ENCODE assay signal across 27 mouse cellular contexts in genomic region chr5:104024762-104025161, GRCm38 (mm10). TPM values are rescaled to one million over a fixed set of nuclear protein-coding genes. Genes with fewer than 3 reads are reported as not detected.
DNase-seq lines count a peak whose midpoint lies in the region; ATAC-seq and TF ChIP-seq lines count a peak whose summit lies in the region.
"Had no signal": no experiment of that assay in that cellular context is flagged by ENCODE, and none has a peak within 500 bp of the region (broad histone marks: within the 10 kb centered on the region; RNA-seq: fewer than 3 reads in every experiment).

No protein-coding gene starts in this region.

- no peak overlapping the region; the same call in 1 of the 2 replicates for H3K4me3 ChIP-seq in gastrocnemius, adult 2 months
- no peak overlapping the region for H3K4me3 ChIP-seq in heart, embryonic 15.5 days
- no peak overlapping the region for H3K4me3 ChIP-seq in heart, postnatal 0 days (ENCODE audit: low read depth, low read length)
- H3K4me3 ChIP-seq in liver, postnatal 0 days (ENCODE audit: low read depth, low read length) = no peak overlapping the region
- H3K4me3 ChIP-seq in lung, adult 2 months (replicated peaks; ENCODE audit: extremely low read depth, low read depth, low read length) = no peak overlapping the region
- H3K4me3 ChIP-seq: forebrain, embryonic 13.5 days; hindbrain, embryonic 13.5 days; limb, embryonic 12.5 days; lung, embryonic 15.5 days had no signal

- DNase-seq in gastrocnemius, adult 2 months = no peak
- no peak for DNase-seq in gastrocnemius, postnatal 4 days (ENCODE audit: low spot score in 2 of 2)
- DNase-seq in heart, postnatal 14 days = no peak
- no peak for DNase-seq in heart, postnatal 0 days (ENCODE audit: low spot score)
- no peak for DNase-seq in liver, postnatal 0 days
- no peak for DNase-seq in lung, adult 2 months
- no peak for DNase-seq in kidney, postnatal 14 days
- DNase-seq: cerebellum, adult 9-10 months; embryo, embryonic 11 days; gastrocnemius, postnatal 25 days; kidney, postnatal 10 days; midbrain, embryonic 14.5 days; retina, postnatal 1 day; thymus, adult 18-20 months had no signal

- peak overlapping the region; percentile 5; the same call in 1 of the 2 replicates for H3K27ac ChIP-seq in gastrocnemius, adult 2 months
- H3K27ac ChIP-seq in heart, embryonic 15.5 days = no peak overlapping the region
- no peak overlapping the region; the same call in 1 of the 2 replicates for H3K27ac ChIP-seq in heart, postnatal 0 days (ENCODE audit: low read depth)
- H3K27ac ChIP-seq in liver, postnatal 0 days (ENCODE audit: low read depth) = no peak overlapping the region
- H3K27ac ChIP-seq: forebrain, embryonic 13.5 days; hindbrain, embryonic 13.5 days; limb, embryonic 12.5 days; lung, embryonic 15.5 days had no signal

- no peaks in the 10 kb centered on the region for H3K27me3 ChIP-seq in heart, embryonic 15.5 days
- H3K27me3 ChIP-seq in heart, postnatal 0 days (ENCODE audit: control insufficient read depth, insufficient read depth, low read length) = no peaks in the 10 kb centered on the region
- no peaks in the 10 kb centered on the region for H3K27me3 ChIP-seq in liver, postnatal 0 days (ENCODE audit: insufficient read depth, low read length)
- H3K27me3 ChIP-seq: lung, embryonic 15.5 days had no signal

- no peaks in the 10 kb centered on the region for H3K36me3 ChIP-seq in heart, embryonic 15.5 days
- no peaks in the 10 kb centered on the region for H3K36me3 ChIP-seq in heart, postnatal 0 days (replicated peaks; ENCODE audit: control insufficient read depth, insufficient read depth, low read length)
- no peaks in the 10 kb centered on the region for H3K36me3 ChIP-seq in liver, postnatal 0 days (replicated peaks; ENCODE audit: insufficient read depth, low read length)
- H3K36me3 ChIP-seq: hindbrain, embryonic 13.5 days; limb, embryonic 12.5 days; lung, embryonic 15.5 days had no signal

- no peak overlapping the region for H3K9ac ChIP-seq in heart, embryonic 15.5 days
- no peak overlapping the region; the same call in 1 of the 2 replicates for H3K9ac ChIP-seq in heart, postnatal 0 days (replicated peaks; ENCODE audit: low read depth, low read length)
- no peak overlapping the region for H3K9ac ChIP-seq in liver, postnatal 0 days (replicated peaks)
- H3K9ac ChIP-seq: forebrain, embryonic 13.5 days; hindbrain, embryonic 13.5 days; limb, embryonic 12.5 days; lung, embryonic 15.5 days had no signal

- TF ChIP-seq POLR2A in lung, adult 2 months (IDR thresholded peaks at IDR 0.05; ENCODE audit: borderline replicate concordance, extremely low read depth, low read depth, low read length) = no peak

- TF ChIP-seq EP300 in heart, postnatal 0 days (IDR thresholded peaks at IDR 0.05; ENCODE audit: low read depth) = no peak
- no peak for TF ChIP-seq EP300 in liver, postnatal 0 days (IDR thresholded peaks at IDR 0.05; ENCODE audit: low read depth)

- no peak for ATAC-seq in heart, embryonic 15.5 days (replicated peaks; ENCODE audit: insufficient number of reproducible peaks, insufficient read depth, low FRiP score, low read depth)
- ATAC-seq in heart, postnatal 0 days (ENCODE audit: insufficient read depth, low read depth) = no peak
- no peak for ATAC-seq in liver, postnatal 0 days
- ATAC-seq: CD4-positive, CD25-positive, alpha-beta regulatory T cell, adult 4 months; forebrain, embryonic 13.5 days; Patski had no signal

- no peaks in the 10 kb centered on the region for H3K9me3 ChIP-seq in heart, embryonic 15.5 days (replicated peaks)
- H3K9me3 ChIP-seq in heart, postnatal 0 days (replicated peaks; ENCODE audit: control insufficient read depth, low read length) = no peaks in the 10 kb centered on the region
- no peaks in the 10 kb centered on the region for H3K9me3 ChIP-seq in liver, postnatal 0 days (ENCODE audit: low read length)
- H3K9me3 ChIP-seq: forebrain, embryonic 13.5 days; hindbrain, embryonic 13.5 days; limb, embryonic 12.5 days; lung, embryonic 15.5 days had no signal

- intact Hi-C loops in gastrocnemius, adult 2 months (cut with DNase I) = no loop called here
- intact Hi-C loops in heart, postnatal 14 days (cut with DNase I) = no loop called here

- WGBS in heart, embryonic 15.5 days = 57% methylated on average over 11 of the region's 11 CpGs
- WGBS in heart, postnatal 0 days = 56% methylated on average over 11 of the region's 11 CpGs
- 80% methylated on average over 11 of the region's 11 CpGs for WGBS in liver, postnatal 0 days (ENCODE audit: insufficient replicate concordance)
- WGBS in lung, adult 2 months = 63% methylated on average over 11 of the region's 11 CpGs

- H3K4me2 ChIP-seq in heart, embryonic 15.5 days = peak overlapping the region; percentile 31
- 0 out of 2 replicates have a peak overlapping the region, but pooled peaks have one; percentile 38 for H3K4me2 ChIP-seq in heart, postnatal 0 days (ENCODE audit: low read depth, low read length)
- H3K4me2 ChIP-seq in liver, postnatal 0 days (ENCODE audit: low read depth, low read length) = peak overlapping the region; percentile 59; the same call in 1 of the 2 replicates
- H3K4me2 ChIP-seq: forebrain, embryonic 13.5 days; hindbrain, embryonic 13.5 days; limb, embryonic 12.5 days; lung, embryonic 15.5 days had no signal

- H3K4me1 ChIP-seq in heart, embryonic 15.5 days (replicated peaks) = peaks cover 27% of the 10 kb centered on the region
- peaks cover 29% of the 10 kb centered on the region for H3K4me1 ChIP-seq in heart, postnatal 0 days (ENCODE audit: control insufficient read depth, insufficient read depth)
- H3K4me1 ChIP-seq in liver, postnatal 0 days (ENCODE audit: insufficient read depth) = peaks cover 31% of the 10 kb centered on the region
- H3K4me1 ChIP-seq in lung, adult 2 months (ENCODE audit: control insufficient read depth, insufficient read depth, low read length) = peaks cover 11% of the 10 kb centered on the region

- TF ChIP-seq CTCF in gastrocnemius, adult 2 months (IDR thresholded peaks at IDR 0.05) = no peak
- no peak for TF ChIP-seq CTCF in heart, postnatal 0 days (IDR thresholded peaks at IDR 0.05; ENCODE audit: low read depth)
- no peak for TF ChIP-seq CTCF in liver, postnatal 0 days (IDR thresholded peaks at IDR 0.05; ENCODE audit: low read depth)
- no peak for TF ChIP-seq CTCF in lung, adult 2 months (IDR thresholded peaks at IDR 0.05; ENCODE audit: insufficient read depth, low read length)

RNA-seq across cellular contexts. Expression of gene Hsd17b11, which starts 3.0 kb away (rescaled TPM):
- 1 to 10 TPM; 8.6 to 9.2 TPM for total RNA-seq in gastrocnemius, adult 2 months (2021)
- total RNA-seq in gastrocnemius, postnatal 4 days (2021) = 10 to 100 TPM; 22.7 to 25.9 TPM
- 3.5 and 4.1 TPM in 2 replicates for polyA plus RNA-seq in heart, embryonic 15.5 days (2015; fragmentation: Nextera tagmentation; extraction: Ambion mirVana)
- 10 to 100 TPM; 26.7 to 32.7 TPM for total RNA-seq in heart, postnatal 14 days (2021)
- total RNA-seq in heart, postnatal 0 days (2014; rRNA removed; ENCODE audit: low replicate concordance) = 6.2 and 14.3 TPM in 2 replicates
- polyA plus RNA-seq in heart, postnatal 0 days (2015; fragmentation: Nextera tagmentation; extraction: Ambion mirVana) = 4.4 and 5.9 TPM in 2 replicates
- 26.7 and 27.1 TPM in 2 replicates for polyA plus RNA-seq in liver, postnatal 0 days (2015; fragmentation: Nextera tagmentation; extraction: Ambion mirVana)
- 39.8 and 53.1 TPM in 2 replicates for polyA plus RNA-seq in lung, adult 2 months (2012; rRNA removed)

RNA-seq across cellular contexts. Expression of gene Nudt9, which starts 21.3 kb away (rescaled TPM):
- total RNA-seq in gastrocnemius, adult 2 months (2021) = 10 to 100 TPM; 62.6 to 68.7 TPM
- 10 to 100 TPM; 38.9 to 39.9 TPM for total RNA-seq in gastrocnemius, postnatal 4 days (2021)
- polyA plus RNA-seq in heart, embryonic 15.5 days (2015; fragmentation: Nextera tagmentation; extraction: Ambion mirVana) = 49.9 and 50.2 TPM in 2 replicates
- total RNA-seq in heart, postnatal 14 days (2021) = 10 to 100 TPM; 42.1 to 43.0 TPM
- total RNA-seq in heart, postnatal 0 days (2014; rRNA removed; ENCODE audit: low replicate concordance) = 39.6 and 62.9 TPM in 2 replicates
- polyA plus RNA-seq in heart, postnatal 0 days (2015; fragmentation: Nextera tagmentation; extraction: Ambion mirVana) = 51.0 and 52.5 TPM in 2 replicates
- 48.5 and 48.7 TPM in 2 replicates for polyA plus RNA-seq in liver, postnatal 0 days (2015; fragmentation: Nextera tagmentation; extraction: Ambion mirVana)
- polyA plus RNA-seq in lung, adult 2 months (2012; rRNA removed) = 51.1 and 61.6 TPM in 2 replicates

RNA-seq across cellular contexts. Expression of gene Hsd17b13, which starts 47.6 kb away (rescaled TPM):
- not detected for total RNA-seq in gastrocnemius, adult 2 months (2021)
- total RNA-seq in gastrocnemius, postnatal 4 days (2021) = under 1 TPM in 1 of 2 experiments, not detected in 1; 0.88 TPM
- polyA plus RNA-seq in heart, embryonic 15.5 days (2015; fragmentation: Nextera tagmentation; extraction: Ambion mirVana) = 0.38 TPM in 1 of 2 replicates, not detected in the other
- not detected for total RNA-seq in heart, postnatal 14 days (2021)
- not detected in 2 replicates for total RNA-seq in heart, postnatal 0 days (2014; rRNA removed; ENCODE audit: low replicate concordance)
- 0.08 TPM in 1 of 2 replicates, not detected in the other for polyA plus RNA-seq in heart, postnatal 0 days (2015; fragmentation: Nextera tagmentation; extraction: Ambion mirVana)
- 459 and 502 TPM in 2 replicates for polyA plus RNA-seq in liver, postnatal 0 days (2015; fragmentation: Nextera tagmentation; extraction: Ambion mirVana)
- polyA plus RNA-seq in lung, adult 2 months (2012; rRNA removed) = 0.14 TPM in 1 of 2 replicates, not detected in the other
- total RNA-seq: gastrocnemius, postnatal 25 days had no signal
- polyA plus RNA-seq: CD4-positive, CD25-positive, alpha-beta regulatory T cell, adult 4 months; forebrain, embryonic 13.5 days; hindbrain, embryonic 13.5 days; limb, embryonic 12.5 days; macrophage; midbrain, embryonic 14.5 days; Patski had no signal

RNA-seq across cellular contexts. Expression of gene Gm17660, which starts 52.6 kb away (rescaled TPM):
- not detected for total RNA-seq in gastrocnemius, adult 2 months (2021)
- not detected for total RNA-seq in gastrocnemius, postnatal 4 days (2021)
- polyA plus RNA-seq in heart, embryonic 15.5 days (2015; fragmentation: Nextera tagmentation; extraction: Ambion mirVana) = 0.35 TPM in 1 of 2 replicates, not detected in the other
- not detected for total RNA-seq in heart, postnatal 14 days (2021)
- not detected in 2 replicates for total RNA-seq in heart, postnatal 0 days (2014; rRNA removed; ENCODE audit: low replicate concordance)
- not detected in 2 replicates for polyA plus RNA-seq in heart, postnatal 0 days (2015; fragmentation: Nextera tagmentation; extraction: Ambion mirVana)
- not detected in 2 replicates for polyA plus RNA-seq in liver, postnatal 0 days (2015; fragmentation: Nextera tagmentation; extraction: Ambion mirVana)
- polyA plus RNA-seq in lung, adult 2 months (2012; rRNA removed) = not detected in 2 replicates
- total RNA-seq: adrenal gland, postnatal 4 days; gastrocnemius, postnatal 25 days; left cerebral cortex, adult 8-10 months; neutrophil, adult 5-6 weeks had no signal
- polyA plus RNA-seq: CD4-positive, CD25-positive, alpha-beta regulatory T cell, adult 4 months; forebrain, embryonic 13.5 days; hindbrain, embryonic 13.5 days; intestine, embryonic 14.5 days; limb, embryonic 12.5 days; macrophage; midbrain, embryonic 14.5 days; Patski; stomach, embryonic 14.5 days had no signal
